Mouse (Mus musculus) urinary bladder, postnatal 4 days (tissue): ENCODE results near the gene Clpsl2.

Experiments used
- DNase-seq, 2 experiments: peaks; one replicate each; pipeline ENCODE4 v3.0.0; 2021 to 2022; ENCODE audit warnings: low spot score in 2 of 2

The Clpsl2 gene

DNA sequence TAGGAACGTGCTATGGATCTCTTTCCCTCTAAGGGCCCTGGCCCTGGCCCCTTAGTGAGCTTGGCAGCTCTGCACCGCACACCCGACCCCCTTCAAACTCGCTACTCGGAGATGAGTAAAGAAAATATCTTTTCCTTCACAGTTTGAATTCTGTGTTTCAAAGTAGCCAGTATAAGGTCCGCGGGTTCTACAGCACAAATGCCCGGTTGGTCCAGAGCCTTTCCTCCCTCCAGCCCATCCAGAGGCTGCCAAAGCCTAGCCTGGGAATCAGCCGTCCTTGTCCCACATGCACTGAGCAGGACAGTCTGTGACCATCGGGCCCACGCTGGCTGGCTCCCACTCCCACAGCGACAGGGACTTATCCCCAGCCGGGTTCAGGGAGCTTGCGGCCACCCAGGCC is at the start of gene Clpsl2:
Gene Clpsl2, plus strand, starts transcription at position 301 of the 400 bp plus-strand sequence.
- no peak for DNase-seq

DNA sequence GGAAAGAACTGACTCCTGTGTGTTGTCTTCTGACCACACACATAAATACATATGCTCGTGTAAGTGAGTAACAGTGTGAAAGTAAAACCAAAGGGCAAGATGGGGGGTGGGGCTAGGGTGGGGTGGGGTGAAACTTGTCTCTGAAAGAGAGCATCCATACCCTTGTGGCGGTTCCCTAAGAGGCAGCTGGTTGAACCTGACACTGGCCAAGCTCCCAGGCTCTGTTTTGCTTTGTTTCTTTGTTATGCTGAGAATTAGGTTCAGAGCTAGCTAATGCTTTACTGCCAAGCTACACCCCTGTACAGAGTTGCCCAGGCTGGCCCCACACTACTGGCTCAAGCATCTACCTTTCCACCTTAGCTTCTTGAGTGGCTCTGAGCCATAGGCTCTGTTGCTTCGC is 48.7 kb upstream of the Clpsl2 start:
- DNase-seq: no peak

DNA sequence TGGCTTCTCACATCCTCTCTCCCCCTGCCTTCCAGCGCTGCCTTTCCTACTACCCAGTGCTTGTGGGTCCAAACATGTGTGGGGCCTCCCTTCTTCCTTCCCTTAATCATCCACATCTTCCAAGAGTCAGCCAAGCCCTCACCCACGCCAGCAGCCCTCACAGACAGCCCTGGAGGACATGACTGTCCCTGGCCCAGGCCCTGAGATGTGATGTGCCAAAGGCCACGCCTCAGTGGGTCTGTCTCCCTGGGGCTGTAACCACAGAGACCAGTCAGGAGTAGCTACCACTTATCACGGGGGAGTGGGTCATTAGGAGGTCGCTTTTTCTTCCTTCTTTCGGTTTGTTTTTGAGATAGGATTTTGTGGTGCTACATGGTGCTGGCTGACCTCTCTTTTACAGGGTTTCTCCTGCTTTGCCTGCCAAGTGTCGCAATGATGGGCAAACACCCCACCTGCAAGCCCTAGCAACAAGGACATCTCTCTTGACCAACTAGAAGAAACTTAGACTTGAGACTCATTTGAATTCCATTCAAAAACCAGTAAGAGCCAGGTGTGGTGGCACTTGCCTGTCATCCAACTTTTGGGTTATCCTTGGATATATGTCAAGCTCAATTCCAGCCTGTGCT is 46.9 kb upstream of the Clpsl2 start:
- DNase-seq: peak in 1 of 2 experiments; percentile 63

DNA sequence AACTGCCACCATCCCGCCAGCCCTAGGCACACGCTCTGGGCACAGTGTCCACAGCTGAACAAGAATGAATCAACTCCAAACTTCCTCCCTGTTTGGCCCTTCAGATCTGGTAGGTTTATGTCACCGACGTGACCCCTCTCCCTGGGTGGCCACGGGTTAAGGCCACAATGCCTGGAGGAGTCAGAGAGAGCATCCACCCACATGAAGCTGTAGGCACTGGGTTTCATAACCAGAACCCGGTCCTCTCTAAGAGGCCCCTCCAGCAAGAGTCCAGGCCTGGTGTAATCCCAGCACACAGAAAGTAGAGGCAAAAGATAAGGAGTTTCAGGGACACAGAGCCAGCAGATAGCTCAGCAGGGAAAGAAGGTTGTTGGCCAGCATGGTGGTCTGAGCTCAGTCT is 45.0 kb upstream of the Clpsl2 start:
- no peak for DNase-seq

DNA sequence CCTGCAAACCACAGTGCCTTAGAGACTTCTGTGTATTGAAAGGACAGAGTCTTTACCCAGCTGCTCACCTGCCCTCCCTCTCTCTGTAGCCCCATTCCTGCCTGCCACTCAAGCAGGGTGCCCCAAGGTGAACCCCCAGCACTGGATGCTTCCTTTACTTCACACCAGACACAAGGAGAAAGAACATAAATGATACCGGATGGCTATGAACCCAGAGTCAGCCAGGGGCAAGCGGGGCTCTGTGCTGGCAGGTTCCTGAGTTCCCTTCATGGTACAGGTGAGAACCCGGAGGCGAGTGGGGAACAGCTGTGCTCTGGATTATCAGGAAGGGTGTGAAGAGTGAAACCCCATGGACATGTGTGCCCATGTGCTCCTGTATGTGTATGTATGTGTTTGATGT is 43.6 kb upstream of the Clpsl2 start:
- DNase-seq: no peak

DNA sequence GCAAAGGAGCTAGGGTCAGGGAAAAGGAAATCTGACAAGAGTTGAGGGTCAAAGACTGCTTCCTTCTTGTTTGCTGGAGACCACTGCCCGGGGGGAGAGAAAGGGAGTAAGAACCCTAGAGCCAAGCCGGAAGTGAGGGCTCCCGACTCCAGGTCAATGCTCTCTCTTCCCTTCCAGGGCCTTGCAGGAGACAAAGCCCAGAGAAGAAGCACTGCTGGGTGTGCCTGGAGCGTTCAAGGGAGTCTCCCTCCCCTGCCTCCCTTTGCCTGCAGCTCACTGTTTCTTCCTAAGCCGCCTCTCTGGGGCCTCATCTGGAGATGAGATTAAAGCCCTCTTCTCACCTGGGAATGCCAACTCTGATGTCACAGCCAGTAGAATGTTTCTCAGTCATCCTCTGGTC is 42.3 kb upstream of the Clpsl2 start:
- no peak for DNase-seq

DNA sequence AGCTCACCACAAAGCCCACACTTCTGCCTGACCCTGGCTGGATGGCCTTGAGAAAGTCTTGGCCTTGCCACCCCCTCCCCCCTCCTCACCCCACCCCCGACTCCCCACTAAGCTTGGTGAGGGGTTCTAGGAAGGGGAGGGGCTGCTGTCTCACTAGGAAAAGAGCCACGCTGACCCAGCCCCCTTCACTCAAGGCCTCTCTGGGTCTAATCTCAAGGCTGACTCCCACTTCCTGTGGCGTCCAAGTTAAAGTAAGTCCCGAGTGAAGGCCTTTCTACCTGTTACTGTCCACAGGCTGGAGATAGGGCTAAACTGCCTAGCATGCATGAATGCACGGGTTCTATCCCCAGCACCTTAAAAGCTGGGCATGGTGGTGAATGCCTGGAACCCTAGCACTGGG is 41.7 kb upstream of the Clpsl2 start:
- no peak for DNase-seq

DNA sequence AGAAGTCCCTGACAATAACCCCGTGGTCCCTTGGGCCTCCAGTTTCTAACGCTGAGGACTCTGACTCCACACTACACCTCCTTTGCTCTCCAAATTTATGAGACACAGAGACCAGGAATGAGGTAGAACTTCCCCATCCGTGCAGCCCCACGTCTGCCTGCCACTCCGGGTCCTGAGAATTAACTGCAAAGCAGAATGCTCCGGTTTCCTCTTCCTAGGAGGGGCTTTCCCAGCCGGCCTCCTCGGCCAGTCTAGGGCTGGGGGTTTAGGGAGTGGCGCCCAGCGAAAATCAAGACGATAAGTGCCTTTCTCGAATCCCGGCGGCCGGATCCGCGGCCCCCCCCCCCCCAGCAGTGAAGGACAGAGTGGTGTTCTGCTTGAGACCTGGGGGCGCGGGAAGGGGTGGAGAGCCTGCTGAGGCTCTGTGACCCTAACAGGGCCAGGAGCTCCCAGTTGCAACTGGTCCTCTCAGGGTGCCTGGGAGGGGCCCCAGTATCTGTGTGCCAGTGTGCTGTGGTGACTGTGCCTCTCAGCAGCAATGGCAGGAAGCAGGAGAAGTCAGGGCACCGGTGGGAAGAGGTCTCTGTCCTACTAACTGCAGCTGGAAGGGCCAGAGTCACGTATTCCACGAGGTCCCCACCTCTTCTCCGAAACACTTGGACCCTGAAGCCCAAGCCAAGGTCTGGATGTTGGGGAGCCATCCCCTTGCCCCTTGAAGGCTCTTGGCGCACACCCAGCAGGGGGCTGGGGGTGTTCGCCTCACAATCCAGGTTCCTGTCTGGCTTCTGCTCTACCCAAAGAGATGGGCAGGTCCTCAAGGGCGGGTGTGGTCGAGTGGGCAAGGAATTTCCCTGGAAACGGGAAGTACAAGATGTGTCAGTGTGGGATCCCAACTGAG is 38.5 kb upstream of the Clpsl2 start:
- no peak for DNase-seq

DNA sequence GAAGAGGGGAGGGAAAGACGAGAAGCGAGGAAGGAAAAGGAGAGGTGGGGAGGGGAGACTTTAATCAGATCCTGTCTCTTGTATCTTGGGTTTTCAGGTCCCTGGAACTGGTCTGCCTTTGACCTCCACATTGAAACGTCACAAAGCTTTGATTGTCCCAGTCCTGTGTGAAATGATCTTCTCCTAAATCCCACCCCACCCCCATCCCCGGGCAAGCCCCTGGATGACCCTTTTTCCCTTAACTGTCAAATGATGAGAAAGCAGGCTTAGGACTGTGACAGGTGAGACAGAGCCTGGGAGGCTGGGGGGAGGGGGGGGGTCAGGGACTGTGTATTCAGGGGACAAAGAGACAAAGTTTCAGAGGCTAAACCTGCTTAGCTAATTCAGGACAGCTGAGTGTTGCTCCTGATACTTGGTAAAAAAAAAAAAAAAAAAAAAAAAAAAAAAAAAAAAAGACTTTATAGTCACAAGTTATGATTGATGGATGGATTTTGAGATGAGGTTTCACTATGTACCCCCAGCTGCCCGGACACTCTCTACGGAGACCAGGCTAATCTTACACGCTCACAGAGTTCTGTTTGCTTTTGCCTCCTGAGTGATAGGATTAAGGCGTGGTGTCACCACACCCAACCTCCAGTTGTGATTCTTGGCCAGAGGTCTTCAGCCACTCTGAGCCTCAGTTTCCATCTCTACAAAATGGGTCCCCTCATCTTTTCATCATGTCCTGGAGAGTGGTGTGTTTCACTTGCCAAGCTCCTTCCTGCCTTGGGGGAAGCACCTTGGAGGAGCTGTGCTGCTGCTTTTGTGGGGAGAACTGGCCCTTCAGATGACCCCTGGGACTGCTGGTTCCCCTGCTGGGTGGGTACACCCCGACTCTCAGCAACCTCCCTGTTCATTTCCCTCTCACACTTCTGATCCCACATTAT is 37.3 kb upstream of the Clpsl2 start:
- DNase-seq: no peak

DNA sequence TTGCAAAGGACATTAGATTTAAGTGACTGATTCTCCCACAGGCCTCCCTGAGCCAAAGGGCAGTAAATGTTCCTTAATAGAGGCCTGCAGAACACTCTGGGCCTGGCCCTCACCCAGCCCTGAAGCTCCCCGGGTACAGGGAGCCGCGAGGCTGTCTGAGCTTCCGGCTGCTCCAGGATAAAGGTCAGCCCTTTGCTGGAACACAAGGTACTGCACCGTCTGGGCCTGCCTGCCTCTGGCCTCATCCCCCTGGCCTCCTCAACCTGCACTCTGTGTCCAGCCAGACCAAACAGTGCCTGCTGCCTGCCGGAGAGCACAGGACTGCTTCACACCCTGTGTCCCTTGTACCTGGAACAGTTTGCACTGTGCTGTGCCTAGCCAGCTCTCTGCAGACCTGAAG is 36.5 kb upstream of the Clpsl2 start:
- peak in 1 of 2 experiments; percentile 75 for DNase-seq

DNA sequence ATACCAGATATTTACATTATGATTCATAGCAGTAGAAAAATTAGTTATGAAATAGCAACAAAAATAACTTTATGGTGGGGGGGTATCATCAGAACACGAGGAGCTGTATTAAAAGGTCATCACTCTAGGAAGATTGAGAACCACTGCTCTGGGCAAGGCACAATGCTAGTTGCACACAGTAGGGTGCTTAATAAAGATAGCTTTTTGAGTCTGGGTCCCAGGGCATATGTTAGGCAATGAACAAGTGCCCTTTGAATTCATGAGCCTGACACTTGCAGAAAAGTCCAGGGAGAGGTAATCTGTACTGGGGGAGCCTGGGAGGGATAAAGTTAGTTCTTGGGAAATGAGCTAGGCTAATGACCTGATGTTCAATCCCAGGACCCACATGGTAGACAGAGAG is 35.9 kb upstream of the Clpsl2 start:
- DNase-seq: no peak

DNA sequence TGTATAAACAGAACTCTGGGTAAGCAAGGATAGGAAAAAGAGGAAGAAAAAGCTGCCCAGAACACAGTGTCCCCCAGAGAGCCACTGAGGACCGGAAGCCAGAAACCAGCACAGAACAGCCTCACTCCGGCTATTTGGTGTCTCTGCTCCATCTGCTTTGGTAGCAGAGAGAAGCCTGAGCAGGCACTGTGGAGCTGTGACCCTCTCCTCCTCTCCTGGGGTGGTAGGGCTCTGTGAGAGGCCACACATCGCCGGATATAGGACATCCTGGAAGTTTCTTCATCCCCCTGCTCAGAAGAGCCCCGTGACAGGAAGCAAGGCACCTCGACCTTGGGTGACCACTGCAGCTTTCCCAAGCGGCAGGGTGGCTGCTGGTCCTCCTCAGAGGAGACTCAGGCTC is 35.4 kb upstream of the Clpsl2 start:
- DNase-seq: no peak

DNA sequence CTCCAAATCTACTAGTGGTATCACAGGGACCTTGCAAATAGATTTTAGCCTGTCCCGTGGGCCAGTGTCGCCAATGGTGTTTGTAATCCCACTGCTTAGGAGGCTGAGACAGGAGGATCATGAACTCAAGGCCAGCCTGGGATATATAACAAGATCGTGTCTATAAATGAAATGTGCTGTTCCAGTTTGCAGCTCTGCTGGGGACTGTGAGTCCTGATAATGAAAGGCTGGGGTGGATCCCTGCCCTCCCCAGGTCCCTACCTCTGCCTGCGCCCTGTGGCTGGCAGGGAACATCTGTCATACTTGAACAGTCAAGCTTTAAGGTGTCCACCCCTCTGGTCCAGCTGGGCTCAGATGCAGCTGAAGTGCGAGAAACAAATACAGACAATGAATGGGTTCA is 34.7 kb upstream of the Clpsl2 start:
- no peak for DNase-seq

DNA sequence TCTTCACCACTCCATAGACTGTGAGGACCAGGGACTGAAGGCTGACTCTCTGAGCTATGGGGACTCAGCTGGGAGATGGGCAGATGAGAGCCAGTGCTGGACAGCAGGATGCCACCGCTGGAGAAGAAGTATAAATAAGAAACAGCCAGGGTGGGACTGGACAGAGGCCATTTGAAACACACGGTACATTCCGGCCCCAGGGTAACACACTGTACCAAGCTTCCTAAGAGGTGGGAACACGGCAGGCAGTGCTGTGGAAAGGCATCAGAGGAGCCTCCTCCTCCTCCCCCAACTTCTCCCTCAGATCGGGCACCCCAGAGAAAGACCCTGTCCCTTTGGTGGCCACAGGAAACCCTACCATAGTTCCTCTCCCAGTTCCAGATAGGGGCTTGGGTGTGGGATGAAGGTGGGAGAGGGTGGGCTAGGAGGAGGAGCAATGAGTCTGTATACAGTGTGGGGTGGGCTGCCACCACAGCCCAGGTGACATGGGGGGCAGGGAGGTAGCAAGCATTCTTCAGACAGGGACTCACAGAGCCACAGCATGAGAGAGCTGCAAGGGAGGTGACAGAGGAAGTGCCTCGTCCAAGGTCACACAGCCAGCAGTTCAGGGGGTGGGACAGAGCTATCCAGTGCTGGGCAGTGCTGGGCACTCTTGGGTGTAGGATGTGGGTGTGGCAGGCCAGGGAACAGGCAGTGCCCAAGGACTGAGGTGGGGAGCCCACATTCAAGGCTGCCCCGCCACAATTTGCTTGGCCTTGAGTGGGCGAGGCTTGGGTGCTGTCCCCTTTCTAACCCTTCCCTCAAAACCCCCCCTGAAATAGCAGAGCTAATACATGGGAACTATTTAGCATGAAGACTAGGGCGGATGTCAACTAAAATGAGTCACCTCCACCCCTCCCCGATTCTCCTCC is 33.5 kb upstream of the Clpsl2 start:
- peak in 1 of 2 experiments; percentile 37 for DNase-seq

DNA sequence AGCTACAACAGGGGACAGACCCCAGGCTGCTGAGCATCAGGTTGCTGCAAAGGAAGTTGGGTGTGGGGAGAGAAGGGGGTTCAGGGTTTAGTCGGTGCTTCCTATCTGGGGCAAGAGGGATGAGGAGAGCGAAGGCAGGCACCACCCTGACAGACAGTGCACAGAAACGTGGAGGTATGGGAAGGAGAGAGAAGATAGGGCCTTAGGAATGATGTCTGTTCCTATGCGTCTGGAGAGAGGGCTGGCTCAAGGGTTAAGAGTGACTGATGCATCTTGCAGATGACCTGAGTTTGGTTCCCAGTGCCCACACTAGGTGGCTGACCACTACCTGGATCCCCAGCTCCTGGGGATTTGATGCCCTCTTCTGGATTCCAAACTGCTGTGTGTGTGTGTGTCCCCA is 32.3 kb upstream of the Clpsl2 start:
- no peak for DNase-seq

DNA sequence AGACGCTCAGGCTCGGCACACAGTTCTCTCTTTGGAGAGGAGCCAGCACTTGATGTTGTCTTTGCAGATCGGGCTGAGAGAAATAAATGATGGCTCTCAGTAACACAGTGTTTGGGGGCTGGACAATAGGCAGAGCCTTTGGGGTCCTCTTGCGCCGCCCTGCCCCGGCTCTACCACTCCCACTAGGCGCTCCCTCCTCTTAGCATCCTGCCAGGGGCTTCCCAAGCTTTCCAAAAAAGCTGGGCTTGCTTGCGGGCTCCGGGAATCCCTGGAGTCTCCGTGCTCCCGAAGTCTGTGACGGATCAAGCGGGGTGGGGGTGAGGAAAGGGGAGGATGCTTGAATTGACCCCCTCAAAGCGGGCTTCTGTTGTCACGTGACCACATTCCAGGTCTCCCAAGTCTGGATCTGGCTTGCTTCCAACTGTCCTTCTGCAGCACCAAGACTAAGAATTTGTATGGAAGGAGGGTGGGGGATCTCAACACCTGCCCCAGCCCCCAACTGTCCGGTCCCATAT is 31.7 kb upstream of the Clpsl2 start, which contains the start of gene Fkbp5:
Gene Fkbp5, minus strand, starts transcription at position 87 of the 515 bp plus-strand sequence.
- peak in 1 of 2 experiments; percentile 77 for DNase-seq

DNA sequence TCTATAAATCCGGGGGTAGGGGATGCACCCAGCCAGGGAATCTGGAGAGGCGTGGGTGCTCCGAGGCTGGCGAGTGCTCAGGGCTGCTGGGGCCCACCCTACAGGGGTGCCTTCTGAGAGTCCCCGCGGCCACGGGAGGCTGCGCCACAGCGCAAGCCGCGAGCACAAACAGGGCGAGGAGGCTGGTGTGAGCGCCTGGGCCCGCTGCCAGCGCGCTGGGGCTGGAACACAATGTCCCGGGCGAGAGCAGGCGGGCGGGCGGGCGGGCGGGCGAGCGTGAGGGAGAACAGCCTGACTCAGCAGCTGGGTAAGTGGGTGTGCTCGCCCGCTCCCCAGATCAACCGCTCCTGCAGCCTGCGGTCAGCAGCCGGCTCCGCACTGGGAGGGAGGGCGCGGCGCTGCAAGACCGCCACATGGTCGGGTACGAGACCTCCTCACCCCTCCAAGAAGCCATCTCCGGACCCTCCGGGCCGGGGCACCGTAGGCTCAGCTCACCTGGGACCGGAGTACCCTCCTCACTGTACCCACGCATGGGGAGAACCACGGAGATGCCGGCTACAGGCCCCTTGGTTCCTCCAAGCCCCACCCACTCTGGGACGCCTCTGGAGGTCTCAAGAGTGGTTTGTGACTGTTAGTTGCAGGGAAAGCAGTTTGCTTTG is 31.1 kb upstream of the Clpsl2 start:
- peak; percentile 79 to 87 for DNase-seq

DNA sequence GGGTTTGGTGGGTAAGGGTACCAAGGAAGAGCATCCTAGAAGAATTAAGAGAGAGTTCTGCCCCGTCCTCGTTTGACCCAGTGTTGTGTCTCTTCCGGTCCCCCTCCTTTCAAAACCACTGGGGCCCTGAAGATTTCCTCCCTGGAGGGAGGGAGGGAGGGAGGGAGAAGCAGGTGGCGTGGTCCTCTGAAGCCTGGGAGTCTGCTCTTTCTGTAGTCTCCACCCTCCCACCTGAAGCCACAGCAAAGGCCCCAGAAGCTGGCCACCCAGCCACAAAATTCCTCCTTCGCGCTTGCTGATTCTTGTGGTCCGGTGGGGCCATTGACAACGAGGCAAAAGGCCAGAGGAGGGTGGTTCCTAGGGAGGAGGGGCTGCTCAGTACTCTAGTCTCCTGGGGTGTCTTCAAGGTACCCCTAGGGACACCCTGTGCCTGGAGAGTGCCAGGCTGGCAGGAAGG is 30.6 kb upstream of the Clpsl2 start:
- DNase-seq: no peak

DNA sequence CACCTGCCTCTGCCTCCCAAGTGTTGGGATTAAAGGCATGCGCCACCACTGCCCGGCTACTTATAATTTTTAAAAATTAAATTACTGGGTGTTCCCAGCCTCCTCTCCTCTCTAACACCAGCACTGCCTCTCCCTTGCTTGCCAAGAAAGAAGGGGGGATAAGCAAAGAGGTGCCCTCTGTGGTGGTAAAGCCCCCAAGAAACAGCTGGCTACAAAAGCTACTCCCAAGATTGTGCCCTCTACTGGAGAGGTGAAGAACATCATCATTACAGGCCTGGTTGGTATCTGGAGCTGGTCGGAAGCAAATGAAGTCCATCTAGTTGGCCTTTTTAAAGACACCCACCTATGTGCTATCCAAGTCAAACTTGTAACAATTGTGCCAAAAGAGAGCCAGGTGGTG is 29.4 kb upstream of the Clpsl2 start:
- no peak for DNase-seq

DNA sequence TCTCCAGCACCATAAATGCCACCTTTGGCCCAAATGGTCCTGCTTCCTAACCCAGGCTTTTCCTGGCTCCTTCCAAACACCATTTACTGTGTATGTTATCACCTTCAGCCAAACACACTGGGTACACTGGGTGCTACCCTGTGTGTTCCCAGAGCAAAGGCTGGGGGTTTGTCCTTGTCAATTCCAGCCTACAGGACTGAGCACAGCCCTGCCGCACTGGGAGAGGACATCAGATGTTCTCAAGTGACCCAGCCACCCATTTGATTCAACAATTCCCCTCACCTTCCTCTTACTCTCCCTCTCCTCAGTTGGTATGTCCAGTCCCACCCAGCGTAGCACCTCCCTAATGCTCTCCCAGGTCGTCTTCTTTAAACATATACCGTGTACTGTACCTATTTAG is 28.6 kb upstream of the Clpsl2 start:
- DNase-seq: no peak
